Mouse (Mus musculus) right cerebral cortex, postnatal 10 days (tissue): Measurements from ENCODE around the gene Myh10.

ENCODE experiments used
- DNase-seq, 2 experiments: peaks; one replicate each; pipeline ENCODE4 v3.0.0; 2021; ENCODE audit warnings: low spot score in 2 of 2

Gene Myh10

DNA sequence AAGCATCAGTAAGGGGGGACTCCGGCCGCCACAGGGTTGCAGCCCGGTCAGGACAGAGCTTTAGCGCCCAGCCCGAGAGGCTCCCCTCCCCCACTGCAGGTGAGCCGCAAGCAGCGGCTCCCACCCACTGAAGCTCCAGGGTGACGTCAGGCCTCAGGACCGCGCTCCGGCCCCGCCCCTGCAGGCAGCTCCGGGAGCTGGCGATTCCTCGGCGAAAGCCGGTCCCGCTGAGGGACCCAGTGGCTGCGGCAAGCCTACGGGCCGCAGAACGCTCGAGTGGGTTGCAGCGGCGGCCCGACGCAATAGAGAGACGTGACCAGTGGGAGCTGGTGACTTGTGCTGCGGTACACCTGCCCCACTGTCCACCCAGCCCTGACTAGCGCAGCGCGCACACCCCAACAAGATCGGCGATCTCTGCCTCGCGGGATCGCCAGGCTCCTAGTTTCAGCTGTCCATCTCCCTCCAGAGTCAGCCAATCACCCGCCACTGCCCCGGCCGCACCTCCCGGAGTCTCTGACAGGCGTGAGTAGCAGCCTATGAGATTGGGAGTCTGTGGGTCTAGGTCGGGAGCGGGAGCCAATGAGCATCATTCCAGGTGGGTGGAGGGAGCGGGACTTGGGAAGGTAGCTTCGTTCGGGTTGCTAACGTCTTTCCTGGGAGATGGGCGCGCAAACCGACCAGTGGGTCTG lies at the start of gene Myh10:
TSS of gene Myh10 (plus strand) at position 239 of the 689 bp plus-strand sequence.
- DNase-seq: peak; percentile 100

DNA sequence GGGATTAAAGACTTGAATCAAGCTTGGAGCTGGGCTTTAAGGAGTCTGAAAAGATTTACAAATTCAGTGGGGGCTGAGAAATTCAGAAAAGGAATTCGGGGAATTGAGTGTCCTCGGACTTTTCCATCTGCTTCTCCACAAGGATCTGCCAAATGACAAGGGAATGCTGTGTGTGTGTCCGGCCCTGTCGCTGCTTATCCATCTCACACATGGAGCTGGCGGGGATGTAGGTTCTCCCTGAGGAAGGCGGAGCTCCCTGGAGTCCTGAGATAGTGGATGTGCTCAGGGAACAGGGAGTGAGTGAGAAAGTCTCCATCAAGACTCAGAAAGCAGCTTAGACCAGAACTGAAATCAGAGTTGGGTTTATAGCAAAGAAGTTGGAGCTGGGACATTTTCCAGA lies 46.6 kb upstream of the Myh10 start:
- no peak for DNase-seq

DNA sequence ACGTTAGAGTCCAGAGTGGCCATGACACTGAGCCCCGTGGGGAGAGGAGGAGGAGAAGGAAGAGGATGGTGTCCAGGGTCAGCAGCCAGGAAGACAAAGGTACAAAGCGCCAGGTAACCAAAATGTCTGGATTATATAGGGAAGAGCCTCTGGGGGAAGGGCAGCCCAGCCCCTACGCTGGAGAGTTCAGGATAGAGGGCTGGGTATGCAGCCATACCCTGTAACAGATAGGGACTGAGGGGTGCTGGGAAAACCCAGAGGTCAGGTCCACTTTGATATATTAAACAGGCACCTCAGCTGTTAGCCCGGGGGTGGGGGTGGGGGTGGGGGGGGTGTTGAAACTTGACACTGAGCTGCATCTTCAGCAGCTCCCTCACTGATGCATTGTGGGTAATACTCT lies 43.6 kb upstream of the Myh10 start:
- no peak for DNase-seq

DNA sequence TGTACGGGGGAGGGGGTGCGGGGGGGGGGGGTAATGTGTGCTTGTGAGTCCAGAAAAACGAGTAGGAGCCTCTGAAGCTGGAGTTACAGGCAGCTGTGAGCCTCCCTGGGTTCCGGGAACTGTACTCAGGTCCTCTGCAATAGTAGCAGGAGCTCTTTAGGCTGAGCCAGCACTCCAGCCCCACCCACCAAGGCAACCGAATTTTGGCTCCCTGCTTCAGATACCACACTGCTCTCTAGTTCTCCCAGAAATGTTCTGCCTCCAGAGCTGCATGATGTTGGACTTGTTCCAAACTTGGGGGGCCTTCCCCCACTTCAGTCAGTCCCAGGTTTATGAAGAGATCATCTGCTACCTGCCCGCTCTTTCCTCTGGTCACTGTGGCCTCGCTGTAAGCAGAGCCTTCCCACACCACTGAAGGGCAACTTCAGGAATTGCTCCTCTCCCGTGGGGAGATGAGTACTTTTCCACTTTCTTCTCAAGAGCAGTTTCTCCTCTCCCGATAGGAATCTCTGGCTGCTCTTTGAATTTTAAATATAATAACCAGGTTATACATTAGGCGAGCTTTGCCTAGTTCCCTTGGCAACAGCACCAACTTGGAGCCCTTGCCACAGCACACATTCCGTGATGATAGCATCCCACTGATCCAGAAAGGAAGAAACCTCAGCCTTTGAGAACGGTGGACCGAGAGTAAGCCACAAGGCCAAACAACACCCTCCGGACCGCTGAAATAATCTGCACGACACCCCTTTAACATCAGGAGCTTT lies 42.8 kb upstream of the Myh10 start:
- peak; percentile 46 to 48 for DNase-seq

DNA sequence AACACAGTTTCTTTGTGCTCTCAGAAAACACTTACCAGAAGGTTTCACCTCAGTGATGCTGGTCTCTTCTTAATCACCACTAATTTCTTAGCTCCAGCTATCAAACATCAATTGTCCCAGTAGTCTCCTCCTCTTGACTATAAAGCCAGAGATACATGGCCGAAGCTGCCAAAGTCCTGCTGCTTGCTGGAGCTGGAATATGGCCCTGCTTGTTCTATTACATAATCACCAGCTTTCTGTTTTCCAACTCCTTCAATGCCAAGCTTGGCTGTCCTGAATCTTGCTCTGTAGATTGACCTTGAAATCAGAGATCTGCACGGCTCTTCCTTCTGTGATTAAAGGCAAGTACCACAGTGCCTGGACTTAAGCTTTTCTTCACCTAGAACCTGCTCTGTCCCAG lies 39.8 kb upstream of the Myh10 start:
- DNase-seq: no peak

- no peak for DNase-seq
These were observed 35.8 kb upstream of the Myh10 start for GRCm38 (mm10) chr11:68655524-68655923.

- DNase-seq: no peak
These were observed 34.3 kb upstream of the Myh10 start for GRCm38 (mm10) chr11:68656887-68657685.

- peak; percentile 95 for DNase-seq
These were observed 33.5 kb upstream of the Myh10 start for GRCm38 (mm10) chr11:68657811-68658210.

DNA sequence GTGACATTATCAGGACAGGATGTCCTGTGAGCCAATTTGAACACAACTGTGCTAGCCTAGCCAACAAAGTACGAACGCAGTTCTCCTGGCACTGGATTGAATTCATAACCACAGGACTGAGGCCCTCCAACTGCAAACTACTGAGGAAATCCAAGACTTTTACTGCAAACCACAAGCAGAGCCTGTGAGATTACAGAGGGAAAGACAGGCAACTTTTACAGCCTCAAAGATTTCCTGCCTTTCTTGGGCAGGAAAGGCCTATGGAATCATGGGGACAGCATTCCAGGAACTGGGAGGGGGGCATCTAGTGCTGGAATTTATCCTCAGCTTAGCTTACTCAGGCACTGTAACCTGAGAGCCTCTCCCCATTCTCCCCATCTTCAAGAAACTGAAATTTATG lies 26.0 kb upstream of the Myh10 start:
- no peak for DNase-seq

GRCm38 (mm10) chr11:68666210-68666609 lies 25.1 kb upstream of the Myh10 start:
- DNase-seq: no peak

- DNase-seq: no peak
These were observed 18.9 kb upstream of the Myh10 start for GRCm38 (mm10) chr11:68672270-68672970.

DNA sequence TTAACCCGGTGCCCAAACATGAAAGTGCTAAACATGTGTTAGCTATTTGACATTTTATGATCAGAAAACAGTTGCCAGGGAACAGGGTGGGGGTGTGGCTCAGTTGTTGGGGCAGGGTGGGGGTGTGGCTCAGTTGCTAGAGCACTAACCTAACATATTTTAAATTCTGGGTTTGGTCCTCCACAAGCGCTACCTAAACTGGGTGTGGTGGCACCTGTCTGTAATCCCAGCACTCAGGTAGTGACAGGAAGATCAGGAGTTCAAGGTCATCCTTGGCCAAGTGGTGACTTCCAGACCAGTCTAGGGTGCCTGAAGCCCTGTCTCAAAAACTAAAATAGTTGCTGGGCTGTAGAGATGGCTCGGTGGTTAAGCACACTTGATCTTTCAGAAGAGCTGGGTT lies 17.3 kb upstream of the Myh10 start:
- DNase-seq: no peak

- no peak for DNase-seq
These were observed 16.7 kb upstream of the Myh10 start for GRCm38 (mm10) chr11:68674643-68675042.

- no peak for DNase-seq
These were observed 16.1 kb upstream of the Myh10 start for GRCm38 (mm10) chr11:68675274-68675673.

DNA sequence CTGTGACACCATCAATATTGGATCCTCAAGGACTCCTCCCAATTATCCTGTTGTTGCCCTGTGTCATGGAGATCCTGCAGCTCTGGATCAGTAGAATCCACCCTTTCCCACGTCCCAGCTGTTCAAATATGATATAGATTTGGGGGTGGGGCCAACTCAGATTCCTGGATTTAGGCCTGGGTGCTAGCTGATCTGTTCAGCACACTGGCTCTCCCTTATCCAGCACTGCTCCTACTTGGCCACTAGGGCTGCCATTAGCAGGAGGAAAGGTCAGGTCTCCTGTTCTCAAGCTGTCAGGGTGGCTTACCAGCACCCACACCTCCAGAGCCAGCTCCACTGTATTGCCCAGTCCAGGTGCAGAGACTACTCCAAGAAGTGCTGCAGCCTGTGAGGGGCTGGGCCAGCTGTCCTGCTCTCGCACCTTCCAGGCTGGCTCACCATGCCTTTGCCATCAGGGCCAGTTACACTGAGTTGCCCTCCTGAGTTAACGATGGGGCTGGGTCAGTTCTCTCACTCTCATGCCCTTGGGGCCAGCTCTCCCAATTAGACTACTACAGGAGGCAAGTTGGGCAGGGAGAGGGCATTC lies 10.0 kb upstream of the Myh10 start:
- DNase-seq: no peak

DNA sequence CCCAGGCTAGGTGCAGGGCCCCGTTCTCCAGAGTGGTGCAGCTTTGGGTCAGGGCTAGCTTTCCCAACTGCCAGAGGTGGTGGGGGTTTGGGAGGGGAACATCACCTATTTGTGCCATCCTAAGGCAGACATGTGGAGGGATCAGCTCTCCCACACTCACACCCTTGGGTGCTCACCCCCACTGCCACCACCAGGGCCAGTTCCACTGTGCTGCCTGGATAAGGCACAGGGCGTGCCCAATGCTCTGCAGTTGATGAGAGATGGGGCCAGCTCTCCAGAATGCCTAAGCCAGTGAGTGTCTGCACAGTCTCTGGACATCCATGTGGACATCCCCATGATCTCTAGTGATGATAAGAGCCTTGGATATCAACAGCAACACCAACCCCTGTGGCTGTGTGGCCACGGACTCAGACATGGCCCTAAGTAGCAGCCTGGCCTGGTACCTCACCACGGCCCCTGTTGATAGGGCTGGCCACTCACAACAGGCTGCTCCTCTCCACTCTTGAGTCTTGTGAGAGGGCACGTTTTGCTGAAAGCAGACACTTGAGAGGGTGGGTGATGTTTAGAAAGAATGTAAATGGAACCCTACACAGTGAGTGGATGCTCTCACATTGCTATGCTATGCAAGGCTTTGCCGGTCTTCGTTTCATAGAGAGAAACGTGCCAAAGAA lies 9.1 kb upstream of the Myh10 start:
- DNase-seq: no peak

DNA sequence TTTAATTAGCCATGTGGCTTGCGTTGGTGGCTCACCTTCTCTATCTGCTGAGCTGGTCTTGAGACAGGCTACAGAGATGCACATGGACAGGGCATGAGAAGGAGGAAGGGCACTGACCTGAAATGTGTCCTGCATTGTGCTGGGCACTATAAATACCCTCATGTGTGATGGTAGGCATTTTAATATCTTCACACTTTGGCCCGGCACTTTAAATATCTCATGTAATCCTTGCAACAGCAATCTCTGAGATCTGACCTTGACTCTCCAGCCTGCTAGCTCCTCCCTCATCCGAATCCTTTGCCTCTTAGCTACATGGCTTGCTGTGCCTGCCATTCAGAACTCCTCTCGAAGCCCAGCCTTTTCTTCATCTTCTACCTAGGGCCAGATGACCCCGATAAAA lies 5.4 kb upstream of the Myh10 start:
- DNase-seq: no peak

- DNase-seq: no peak
These were observed 2.1 kb upstream of the Myh10 start for GRCm38 (mm10) chr11:68689304-68689703.

DNA sequence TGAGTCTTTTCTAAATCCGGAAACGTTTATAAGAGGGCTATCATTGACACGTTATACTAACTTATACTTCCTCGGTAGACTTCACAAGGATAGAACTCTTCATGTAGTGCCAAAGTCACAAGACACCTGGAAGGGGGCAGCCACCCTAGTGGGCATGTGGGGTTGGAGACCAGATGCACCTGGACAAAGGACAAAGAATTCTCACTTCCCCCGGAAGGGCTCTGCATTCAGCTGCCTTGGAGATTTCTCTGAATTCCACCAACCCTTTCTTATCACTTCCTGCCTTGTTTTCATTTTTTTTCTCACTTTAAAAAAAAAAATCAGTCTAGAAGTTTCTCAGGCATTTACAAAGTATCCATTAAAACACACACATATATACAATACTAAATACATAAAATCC lies 894 bp upstream of the Myh10 start:
- DNase-seq: no peak

DNA sequence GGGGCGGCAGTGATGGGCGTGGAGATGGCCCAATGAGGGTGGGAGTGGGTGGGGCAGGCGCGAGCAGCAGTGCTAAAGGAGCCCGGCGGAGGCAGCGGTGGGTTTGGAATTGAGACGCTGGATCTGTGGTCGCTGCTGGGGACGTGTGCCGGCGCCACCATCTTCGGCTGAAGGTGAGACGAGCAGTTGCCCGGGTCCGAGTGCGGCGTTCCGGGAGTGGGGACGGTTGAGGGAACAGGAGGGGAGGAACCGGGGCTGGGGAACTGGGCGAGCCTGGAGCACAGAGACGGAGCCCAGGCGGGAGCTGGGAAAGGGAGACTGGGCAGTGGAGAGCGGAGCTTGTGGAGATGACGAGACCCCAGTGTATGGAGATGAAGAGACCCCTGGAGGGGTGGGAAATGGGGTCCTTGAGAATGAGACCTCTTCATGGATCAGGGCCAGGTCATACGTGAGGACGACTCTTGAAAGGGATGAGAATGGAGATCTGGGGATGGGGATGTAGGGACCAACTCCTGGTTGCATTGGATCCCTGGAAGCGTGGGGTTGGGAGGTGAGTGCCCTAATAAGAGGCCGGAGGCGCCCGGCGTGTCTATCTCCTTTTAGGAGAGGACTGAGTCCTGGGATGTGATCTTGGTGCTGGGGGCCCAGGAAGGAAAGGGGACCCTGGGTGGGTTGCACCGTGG lies 792 bp downstream of the Myh10 start:
- no peak for DNase-seq
